Mouse (Mus musculus): ENCODE results near the gene Bach1. TPM values are rescaled to one million over a fixed set of nuclear protein-coding genes. Genes with fewer than 3 reads are reported as not detected.

Bach1 gene
- polyA plus RNA-seq, 2 experiments, result 4.2 to 5.4 TPM

DNA sequence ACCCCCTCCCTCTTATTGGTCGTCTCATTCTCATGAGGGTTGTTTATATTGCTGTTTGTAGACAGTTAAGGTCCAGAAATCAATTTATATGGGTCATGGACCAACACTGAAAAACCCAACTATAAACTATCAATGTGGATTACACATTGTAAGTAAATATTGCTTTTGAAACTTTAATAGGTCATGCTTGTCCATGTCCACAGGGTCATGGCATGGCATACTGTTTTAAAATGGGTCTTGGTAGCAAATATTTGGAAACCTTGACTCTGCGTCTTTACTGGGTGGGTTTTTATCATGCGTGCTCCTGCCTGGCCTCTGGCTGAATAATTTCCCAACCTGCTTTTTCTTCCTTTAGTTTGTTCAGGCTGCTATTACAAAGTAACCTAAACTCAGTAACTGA is 57.2 kb downstream of the Bach1 start:
- Histone ChIP-seq H3K4me2 (ENCODE audit: low read depth) (no peak overlapping the region), H3K4me3 (ENCODE audit: insufficient read depth in 1 of 2, low read depth in 2 of 2, low read length in 2 of 2) (no peak overlapping the region), H3K27ac (no peak overlapping the region), H3K9ac (replicated peaks) (no peak overlapping the region), H3K9me3 (ENCODE audit: control insufficient read depth, low read length) (no peaks in the 10 kb centered on the region), H3K36me3 (replicated peaks; ENCODE audit: control insufficient read depth, insufficient read depth, low read depth) (no peaks in the 10 kb centered on the region), H3K4me1 (replicated peaks; ENCODE audit: control insufficient read depth in 2 of 2, insufficient read depth in 2 of 2, low read length in 1 of 2) (no peaks in the 10 kb centered on the region), H3K27me3 (ENCODE audit: control insufficient read depth, insufficient read depth, low read length) (no peaks in the 10 kb centered on the region)
- TF ChIP-seq EP300 (IDR thresholded peaks at IDR 0.05; ENCODE audit: low read depth), result no peak
- TF ChIP-seq CTCF (IDR thresholded peaks at IDR 0.05; ENCODE audit: low read depth), result no peak
- DNase-seq (ENCODE audit: low read depth in 3 of 3, low spot score in 3 of 3) (no peak), ATAC-seq (ENCODE audit: insufficient read depth) (no peak)
- 63% methylated on average over 3 of the region's 3 CpGs for WGBS (ENCODE audit: insufficient replicate concordance)

DNA sequence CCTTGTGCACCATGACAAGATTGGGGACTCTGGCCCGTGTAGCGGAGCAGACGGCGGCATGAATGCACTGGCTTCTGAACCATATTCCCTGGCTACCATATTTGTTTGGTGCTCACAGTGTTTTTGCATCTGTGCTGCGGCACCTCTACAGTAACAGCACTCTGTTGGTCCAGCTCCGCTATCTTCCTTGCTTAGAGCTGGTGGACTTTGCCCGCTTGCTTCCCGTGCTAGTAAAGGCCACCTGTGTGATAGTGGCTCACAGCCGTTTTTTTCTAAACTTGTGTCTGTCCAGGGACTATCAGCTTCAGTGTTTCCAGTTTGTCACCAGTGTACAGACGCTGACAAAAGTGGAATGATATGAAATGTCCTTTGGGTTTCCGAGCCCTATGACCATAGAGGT is 59.3 kb downstream of the Bach1 start:
- no peak overlapping the region for H3K4me2 ChIP-seq (ENCODE audit: low read depth)
- H3K27me3 ChIP-seq (ENCODE audit: control insufficient read depth, insufficient read depth, low read length), result no peaks in the 10 kb centered on the region
- no peak for TF ChIP-seq EP300 (IDR thresholded peaks at IDR 0.05; ENCODE audit: low read depth)
- no peak overlapping the region for H3K4me3 ChIP-seq (ENCODE audit: insufficient read depth in 1 of 2, low read depth in 2 of 2, low read length in 2 of 2)
- DNase-seq (ENCODE audit: low read depth in 3 of 3, low spot score in 3 of 3) (no peak), ATAC-seq (ENCODE audit: insufficient read depth) (no peak)
- no peak overlapping the region for H3K9ac ChIP-seq (replicated peaks)
- WGBS (ENCODE audit: insufficient replicate concordance), result 77% methylated on average over 11 of the region's 11 CpGs
- no peak overlapping the region for H3K27ac ChIP-seq
- no peaks in the 10 kb centered on the region for H3K4me1 ChIP-seq (replicated peaks; ENCODE audit: control insufficient read depth in 2 of 2, insufficient read depth in 2 of 2, low read length in 1 of 2)
- H3K36me3 ChIP-seq (replicated peaks; ENCODE audit: control insufficient read depth, insufficient read depth, low read depth), result no peaks in the 10 kb centered on the region
- no peaks in the 10 kb centered on the region for H3K9me3 ChIP-seq (ENCODE audit: control insufficient read depth, low read length)

DNA sequence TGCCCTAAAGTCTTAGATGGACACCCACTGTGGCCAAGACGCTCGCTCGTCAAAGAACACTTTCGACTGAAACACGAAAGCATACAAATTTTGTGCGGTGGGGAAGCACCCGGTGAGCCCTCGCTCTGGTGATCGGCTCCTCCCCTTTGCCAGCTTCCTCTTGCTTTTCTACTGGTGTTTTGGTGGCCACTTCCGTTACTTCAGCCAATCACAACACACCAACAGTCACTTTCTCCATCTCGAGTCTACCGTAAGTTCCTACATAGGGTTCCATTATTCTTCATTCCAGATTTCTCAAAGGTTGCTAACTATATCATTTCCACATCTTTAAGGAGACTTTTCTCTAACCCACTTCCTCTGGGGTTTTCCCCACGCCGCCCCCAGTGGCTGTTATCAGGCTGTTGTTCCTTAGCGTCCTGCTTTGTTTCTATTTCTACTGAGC is 65.9 kb downstream of the Bach1 start:
- H3K4me1 ChIP-seq (replicated peaks; ENCODE audit: control insufficient read depth in 2 of 2, insufficient read depth in 2 of 2, low read length in 1 of 2), result no peaks in the 10 kb centered on the region; a peak in 1 of 4 replicates
- H3K27me3 ChIP-seq (ENCODE audit: control insufficient read depth, insufficient read depth, low read length), result no peaks in the 10 kb centered on the region
- no peak overlapping the region for H3K4me2 ChIP-seq (ENCODE audit: low read depth)
- TF ChIP-seq EP300 (IDR thresholded peaks at IDR 0.05; ENCODE audit: low read depth), result no peak
- no peak for TF ChIP-seq CTCF (IDR thresholded peaks at IDR 0.05; ENCODE audit: low read depth)
- WGBS (ENCODE audit: insufficient replicate concordance), result 66% methylated on average over 15 of the region's 15 CpGs
- H3K36me3 ChIP-seq (replicated peaks; ENCODE audit: control insufficient read depth, insufficient read depth, low read depth), result no peaks in the 10 kb centered on the region
- no peaks in the 10 kb centered on the region for H3K9me3 ChIP-seq (ENCODE audit: control insufficient read depth, low read length)
- no peak overlapping the region for H3K9ac ChIP-seq (replicated peaks)
- no peak overlapping the region for H3K27ac ChIP-seq
- DNase-seq (ENCODE audit: low read depth in 3 of 3, low spot score in 3 of 3) (no peak), ATAC-seq (ENCODE audit: insufficient read depth) (no peak)
- H3K4me3 ChIP-seq (ENCODE audit: insufficient read depth in 1 of 2, low read depth in 2 of 2, low read length in 2 of 2), result no peak overlapping the region

DNA sequence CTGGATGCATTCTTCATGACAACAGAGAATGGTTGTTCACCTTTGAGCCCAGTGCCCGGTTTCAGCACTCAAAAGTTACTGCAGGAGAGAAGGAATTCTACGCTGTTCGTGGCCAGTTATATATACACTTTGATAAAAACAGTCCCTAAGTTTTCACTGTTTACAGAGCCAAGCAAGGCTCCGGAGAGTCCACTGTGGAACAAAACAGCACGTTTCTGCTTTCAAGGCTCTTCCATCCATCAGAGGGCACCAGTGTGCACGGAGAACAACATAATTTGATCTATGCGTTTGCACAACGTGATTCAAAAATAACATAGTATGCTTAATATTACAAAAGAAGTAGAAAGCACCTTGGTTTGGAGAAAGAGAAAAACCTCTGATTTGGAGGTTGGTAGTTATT is 67.2 kb downstream of the Bach1 start:
- Histone ChIP-seq H3K36me3 (replicated peaks; ENCODE audit: control insufficient read depth, insufficient read depth, low read depth) (no peaks in the 10 kb centered on the region), H3K9ac (replicated peaks) (no peak overlapping the region), H3K9me3 (ENCODE audit: control insufficient read depth, low read length) (no peaks in the 10 kb centered on the region), H3K27ac (no peak overlapping the region), H3K4me2 (ENCODE audit: low read depth) (no peak overlapping the region), H3K4me1 (replicated peaks; ENCODE audit: control insufficient read depth in 2 of 2, insufficient read depth in 2 of 2, low read length in 1 of 2) (no peaks in the 10 kb centered on the region; a peak in 1 of 4 replicates), H3K27me3 (ENCODE audit: control insufficient read depth, insufficient read depth, low read length) (no peaks in the 10 kb centered on the region), H3K4me3 (ENCODE audit: insufficient read depth in 1 of 2, low read depth in 2 of 2, low read length in 2 of 2) (no peak overlapping the region)
- WGBS (ENCODE audit: insufficient replicate concordance), result 59% methylated on average over 8 of the region's 8 CpGs
- no peak for DNase-seq (ENCODE audit: low read depth in 3 of 3, low spot score in 3 of 3)
- TF ChIP-seq CTCF (IDR thresholded peaks at IDR 0.05; ENCODE audit: low read depth), result no peak
- no peak for ATAC-seq (ENCODE audit: insufficient read depth)

DNA sequence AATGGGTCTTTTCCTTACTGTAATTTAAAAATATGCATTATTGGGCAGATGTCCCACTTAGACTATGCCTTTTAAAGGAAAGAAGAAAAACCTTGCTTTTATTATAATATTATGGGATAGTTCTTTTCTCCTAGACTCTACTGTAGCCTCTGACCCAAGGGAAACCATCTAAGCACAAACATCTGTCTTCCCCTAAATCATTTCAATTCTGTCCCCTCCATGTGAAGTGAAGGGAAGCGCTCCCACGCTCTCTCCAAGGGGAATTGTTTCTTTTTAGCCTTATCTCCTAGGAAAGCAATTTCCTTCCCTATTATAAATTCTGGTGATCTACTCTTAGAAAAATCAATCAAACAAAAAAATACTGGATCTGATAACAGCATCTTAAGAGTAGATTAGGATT is 71.8 kb downstream of the Bach1 start:
- Histone ChIP-seq H3K9ac (replicated peaks) (no peak overlapping the region), H3K4me1 (replicated peaks; ENCODE audit: control insufficient read depth in 2 of 2, insufficient read depth in 2 of 2, low read length in 1 of 2) (no peaks in the 10 kb centered on the region; a peak in 1 of 4 replicates), H3K36me3 (replicated peaks; ENCODE audit: control insufficient read depth, insufficient read depth, low read depth) (no peaks in the 10 kb centered on the region), H3K4me2 (ENCODE audit: low read depth) (no peak overlapping the region), H3K9me3 (ENCODE audit: control insufficient read depth, low read length) (no peaks in the 10 kb centered on the region), H3K27me3 (ENCODE audit: control insufficient read depth, insufficient read depth, low read length) (no peaks in the 10 kb centered on the region), H3K27ac (no peak overlapping the region), H3K4me3 (ENCODE audit: insufficient read depth in 1 of 2, low read depth in 2 of 2, low read length in 2 of 2) (no peak overlapping the region)
- TF ChIP-seq EP300 (IDR thresholded peaks at IDR 0.05; ENCODE audit: low read depth), result no peak
- no peak for TF ChIP-seq CTCF (IDR thresholded peaks at IDR 0.05; ENCODE audit: low read depth)
- no peak for ATAC-seq (ENCODE audit: insufficient read depth)
- no peak for DNase-seq (ENCODE audit: low read depth in 3 of 3, low spot score in 3 of 3)
- 56% methylated on average over 2 of the region's 2 CpGs for WGBS (ENCODE audit: insufficient replicate concordance)
